Mouse (Mus musculus): ENCODE results near the gene Gpr65. TPM values are rescaled to one million over a fixed set of nuclear protein-coding genes. Genes with fewer than 3 reads are reported as not detected.

The Gpr65 gene
- polyA plus RNA-seq, 1 experiment from 2014 or later = 3.4 TPM

Other genes with a start within 250 kb of the Gpr65 start
- 6.9 and 7.2 TPM in 2 replicates for gene Galc, start 9.2 kb upstream of the Gpr65 start, polyA plus RNA-seq (2015; fragmentation: Nextera tagmentation; extraction: Ambion mirVana)

Measured in stomach, embryonic 15.5 days (tissue).